Mouse (Mus musculus): ENCODE data around the gene Cbarp.

- TF ChIP-seq CTCF (IDR thresholded peaks at IDR 0.05; ENCODE audit: extremely low read depth, insufficient read depth, low read length) (no peak), POLR2A (IDR thresholded peaks at IDR 0.05; ENCODE audit: extremely low read depth, insufficient read depth, low read length) (no peak)
These were observed 47.1 kb upstream of the Cbarp start for GRCm38 (mm10) chr10:80187739-80188138.
